Mouse (Mus musculus): ENCODE data around the gene Slc28a1. TPM values are rescaled to one million over a fixed set of nuclear protein-coding genes. Genes with fewer than 3 reads are reported as not detected.
A peak's percentile ranks its signal among the peaks of the same experiment; 100 is the strongest.

Slc28a1 gene
- total and polyA plus RNA-seq, 2 experiments from 2014 or later = 0.12 to 0.48 TPM

DNA sequence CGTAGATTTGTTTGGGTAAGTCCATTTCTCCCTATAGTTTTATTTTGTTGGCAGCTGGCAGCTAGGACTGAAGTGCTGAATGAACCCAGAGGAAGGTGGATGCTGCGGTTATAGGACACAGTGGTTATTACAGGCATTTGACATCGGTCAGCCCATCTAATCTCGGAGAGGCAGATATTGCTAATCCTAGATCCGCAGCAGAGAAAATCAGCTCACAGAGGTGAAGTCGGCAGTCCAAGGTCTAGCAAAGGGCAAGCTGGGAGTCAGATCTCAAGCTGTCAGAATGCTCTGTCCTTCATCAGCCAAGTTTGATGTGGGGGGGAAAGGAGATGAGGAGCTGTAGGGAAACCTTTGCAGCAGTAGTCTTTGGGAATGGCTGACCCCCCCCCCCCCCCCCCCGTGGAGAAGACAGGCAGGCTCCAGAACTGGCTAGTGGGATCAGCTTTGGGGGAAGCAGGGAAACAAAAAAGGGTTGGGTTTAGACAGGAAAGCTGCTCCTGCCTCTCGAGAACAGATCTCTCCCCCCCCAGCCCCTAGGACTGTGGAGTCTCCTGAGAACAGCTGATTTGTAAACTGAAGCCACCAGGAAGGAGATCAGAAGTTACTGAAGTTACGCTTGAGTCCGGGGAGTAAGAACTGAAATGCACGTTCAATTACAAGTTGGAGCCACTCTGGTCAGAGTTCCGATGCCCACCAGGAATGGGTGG is 95.5 kb downstream of the Slc28a1 start:
- no peaks in the 10 kb centered on the region for H3K9me3 ChIP-seq (ENCODE audit: low read length)
- TF ChIP-seq CTCF (IDR thresholded peaks at IDR 0.05; ENCODE audit: low read depth) = no peak
- no peaks in the 10 kb centered on the region for H3K4me1 ChIP-seq (ENCODE audit: insufficient read depth)
- 46% methylated on average over 12 of the region's 12 CpGs for WGBS
- ATAC-seq (no peak), DNase-seq (no peak)
- no peak overlapping the region for H3K4me2 ChIP-seq (ENCODE audit: low read depth)
- no peaks in the 10 kb centered on the region for H3K36me3 ChIP-seq (ENCODE audit: insufficient read depth)
- H3K27me3 ChIP-seq (ENCODE audit: insufficient read depth, low read length) = peaks cover 34% of the 10 kb centered on the region
- H3K9ac ChIP-seq = no peak overlapping the region
- no peak overlapping the region for H3K4me3 ChIP-seq (ENCODE audit: low read depth, low read length)
- no peak overlapping the region for H3K27ac ChIP-seq (ENCODE audit: low read depth, low read length)

DNA sequence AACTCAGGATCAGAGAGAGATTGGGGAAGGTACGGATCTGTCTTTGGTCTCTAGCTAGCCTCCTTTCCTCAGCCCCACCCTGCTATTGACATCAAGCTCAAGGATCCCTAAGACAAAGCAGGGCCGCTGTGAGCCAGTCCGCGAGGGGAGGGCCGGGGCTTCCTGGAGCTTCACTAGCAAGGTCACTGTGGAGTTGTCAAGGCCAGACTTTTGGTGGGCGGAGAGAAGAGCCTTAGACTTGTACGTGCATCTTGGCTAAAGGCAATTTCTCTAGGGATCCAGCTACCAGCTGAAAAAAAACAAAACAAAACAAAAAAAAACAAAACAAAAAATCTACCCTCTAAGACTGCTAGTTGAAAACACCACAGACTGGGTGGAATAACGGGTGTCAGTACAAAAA is 97.2 kb downstream of the Slc28a1 start:
- DNase-seq (no peak), ATAC-seq (no peak)
- Histone ChIP-seq H3K4me2 (ENCODE audit: low read depth) (no peak overlapping the region), H3K36me3 (ENCODE audit: insufficient read depth) (no peaks in the 10 kb centered on the region), H3K9me3 (ENCODE audit: low read length) (no peaks in the 10 kb centered on the region), H3K27ac (ENCODE audit: low read depth, low read length) (no peak overlapping the region), H3K9ac (no peak overlapping the region), H3K27me3 (ENCODE audit: insufficient read depth, low read length) (peaks cover 44% of the 10 kb centered on the region), H3K4me1 (ENCODE audit: insufficient read depth) (no peaks in the 10 kb centered on the region), H3K4me3 (ENCODE audit: low read depth, low read length) (no peak overlapping the region)
- 5% methylated on average over 8 of the region's 8 CpGs for WGBS
- no peak for TF ChIP-seq CTCF (IDR thresholded peaks at IDR 0.05; ENCODE audit: low read depth)

DNA sequence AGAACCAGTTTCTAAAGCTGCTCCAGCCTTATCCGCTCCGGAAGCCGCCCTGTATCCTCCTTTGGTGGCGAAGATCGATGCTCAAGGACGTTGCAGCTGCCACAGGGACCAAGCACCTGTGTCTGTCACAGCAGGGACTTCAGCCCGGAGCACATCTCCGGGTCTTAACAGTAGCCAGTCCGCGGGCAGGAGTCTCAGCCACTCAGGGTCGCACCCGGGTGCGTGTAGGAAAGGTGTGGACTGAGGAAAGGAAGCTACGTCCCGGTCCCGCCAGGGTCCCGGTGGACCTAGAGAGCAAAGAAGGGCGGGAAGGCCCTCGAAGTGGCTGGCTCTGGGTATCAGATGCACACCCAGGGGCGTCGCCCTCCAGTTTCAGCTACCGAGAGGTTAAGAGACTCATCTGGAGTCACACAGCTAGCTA is 97.7 kb downstream of the Slc28a1 start:
- DNase-seq (peak; percentile 28), ATAC-seq (peak; percentile 28; the same call in 1 of the 2 replicates)
- Histone ChIP-seq H3K27me3 (ENCODE audit: insufficient read depth, low read length) (peaks cover 45% of the 10 kb centered on the region), H3K4me1 (ENCODE audit: insufficient read depth) (no peaks in the 10 kb centered on the region), H3K36me3 (ENCODE audit: insufficient read depth) (no peaks in the 10 kb centered on the region), H3K4me3 (ENCODE audit: low read depth, low read length) (peak overlapping the region; percentile 25), H3K4me2 (ENCODE audit: low read depth) (peak overlapping the region; percentile 45), H3K9ac (no peak overlapping the region), H3K27ac (ENCODE audit: low read depth, low read length) (no peak overlapping the region), H3K9me3 (ENCODE audit: low read length) (no peaks in the 10 kb centered on the region)
- WGBS = 3% methylated on average over 22 of the region's 22 CpGs
- no peak for TF ChIP-seq CTCF (IDR thresholded peaks at IDR 0.05; ENCODE audit: low read depth)

DNA sequence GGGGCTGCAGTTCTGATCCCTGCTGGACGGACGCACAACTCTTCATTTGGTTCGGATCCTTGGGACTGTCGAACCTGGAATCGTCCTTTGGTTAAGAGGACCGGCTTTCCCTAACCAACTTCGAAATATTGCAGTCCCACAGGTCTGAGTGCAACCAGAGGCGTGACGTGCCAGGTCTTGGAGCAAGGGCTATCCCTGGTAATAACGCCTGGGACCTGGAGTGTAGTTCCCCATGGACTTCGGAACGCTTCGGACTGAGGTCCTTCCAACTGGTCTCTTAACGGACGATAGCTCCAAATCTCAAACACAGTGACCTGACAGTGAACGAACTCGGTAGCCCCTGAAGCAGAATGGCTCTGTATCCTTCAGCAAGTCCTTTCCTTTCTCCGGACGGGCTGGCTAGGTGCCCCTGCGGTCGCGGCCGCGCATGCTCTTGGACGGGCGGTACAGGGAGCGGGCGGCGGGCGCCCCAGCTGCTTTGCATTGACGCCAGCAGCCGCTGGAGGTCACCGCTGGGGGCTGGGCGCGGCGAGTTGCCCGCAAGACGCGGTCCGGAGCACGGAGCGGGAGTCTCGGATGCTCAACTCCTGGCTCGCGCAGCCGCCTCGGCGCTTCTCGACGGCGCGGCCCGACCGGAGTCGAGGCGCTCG is 98.2 kb downstream of the Slc28a1 start:
- Histone ChIP-seq H3K4me3 (ENCODE audit: low read depth, low read length) (peak overlapping the region; percentile 46), H3K36me3 (ENCODE audit: insufficient read depth) (no peaks in the 10 kb centered on the region), H3K4me1 (ENCODE audit: insufficient read depth) (no peaks in the 10 kb centered on the region), H3K4me2 (ENCODE audit: low read depth) (peak overlapping the region; percentile 45), H3K9me3 (ENCODE audit: low read length) (no peaks in the 10 kb centered on the region), H3K27me3 (ENCODE audit: insufficient read depth, low read length) (peaks cover 45% of the 10 kb centered on the region), H3K27ac (ENCODE audit: low read depth, low read length) (no peak overlapping the region), H3K9ac (peak overlapping the region; percentile 31; the same call in 1 of the 2 replicates)
- TF ChIP-seq CTCF (IDR thresholded peaks at IDR 0.05; ENCODE audit: low read depth) = peak; percentile 27
- under 1% methylated on average over 57 of the region's 57 CpGs for WGBS
- peak; percentile 75 for ATAC-seq
- peak; percentile 79 for DNase-seq

DNA sequence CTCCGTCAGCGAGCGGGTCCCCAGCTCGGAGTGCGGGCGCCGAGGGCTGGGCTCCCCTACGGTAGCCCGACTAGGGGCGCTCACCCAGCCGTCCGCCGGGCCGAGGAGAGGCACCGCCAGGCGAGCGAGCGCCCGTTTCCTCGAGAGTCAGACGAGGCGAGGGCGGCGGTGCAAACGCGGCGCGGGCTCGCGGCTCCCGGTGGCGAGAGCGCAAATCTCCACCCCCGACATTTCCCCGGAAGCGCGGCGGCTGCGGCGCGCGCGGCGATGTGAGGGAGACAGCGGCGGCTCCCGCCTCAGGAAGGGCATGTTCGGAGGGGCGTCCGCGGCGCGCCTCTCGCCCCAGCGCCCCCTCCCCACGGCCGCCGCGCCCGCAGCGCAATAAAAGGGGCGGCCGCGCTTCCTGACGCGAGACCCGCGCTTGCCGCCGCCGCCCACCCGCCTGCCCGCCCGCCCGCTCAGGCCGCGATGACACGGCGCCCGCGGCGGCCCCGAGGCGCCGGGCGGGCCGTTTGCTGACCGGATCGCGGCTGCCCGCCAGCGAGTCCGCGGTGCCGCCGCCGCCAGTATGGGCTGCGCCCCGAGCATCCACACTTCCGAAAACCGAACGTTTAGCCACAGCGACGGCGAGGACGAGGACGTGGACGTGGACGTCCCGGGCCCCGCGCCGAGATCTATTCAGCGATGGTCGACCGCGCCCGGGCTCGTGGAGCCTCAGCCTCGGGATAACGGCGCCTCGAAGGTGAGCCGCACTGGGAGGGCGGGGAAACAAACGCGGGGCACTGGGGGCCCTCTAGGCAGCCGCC is 99.0 kb downstream of the Slc28a1 start, which contains the start of gene Pde8a:
Gene Pde8a (plus strand): TSS at position 250 of the 806 bp plus-strand sequence.
- WGBS = 1% methylated on average over 99 of the region's 128 CpGs
- Histone ChIP-seq H3K36me3 (ENCODE audit: insufficient read depth) (no peaks in the 10 kb centered on the region), H3K4me2 (ENCODE audit: low read depth) (peak within 1 kb of the TSS; percentile 45), H3K27ac (ENCODE audit: low read depth, low read length) (no peak within 1 kb of the TSS), H3K4me1 (ENCODE audit: insufficient read depth) (no peaks in the 10 kb centered on the region), H3K27me3 (ENCODE audit: insufficient read depth, low read length) (peaks cover 45% of the 10 kb centered on the region), H3K4me3 (ENCODE audit: low read depth, low read length) (peak within 1 kb of the TSS; percentile 46), H3K9me3 (ENCODE audit: low read length) (no peaks in the 10 kb centered on the region), H3K9ac (peak within 1 kb of the TSS; percentile 31)
- peak; percentile 55 for ATAC-seq
- TF ChIP-seq CTCF (IDR thresholded peaks at IDR 0.05; ENCODE audit: low read depth) = no peak
- DNase-seq = peak; percentile 42

DNA sequence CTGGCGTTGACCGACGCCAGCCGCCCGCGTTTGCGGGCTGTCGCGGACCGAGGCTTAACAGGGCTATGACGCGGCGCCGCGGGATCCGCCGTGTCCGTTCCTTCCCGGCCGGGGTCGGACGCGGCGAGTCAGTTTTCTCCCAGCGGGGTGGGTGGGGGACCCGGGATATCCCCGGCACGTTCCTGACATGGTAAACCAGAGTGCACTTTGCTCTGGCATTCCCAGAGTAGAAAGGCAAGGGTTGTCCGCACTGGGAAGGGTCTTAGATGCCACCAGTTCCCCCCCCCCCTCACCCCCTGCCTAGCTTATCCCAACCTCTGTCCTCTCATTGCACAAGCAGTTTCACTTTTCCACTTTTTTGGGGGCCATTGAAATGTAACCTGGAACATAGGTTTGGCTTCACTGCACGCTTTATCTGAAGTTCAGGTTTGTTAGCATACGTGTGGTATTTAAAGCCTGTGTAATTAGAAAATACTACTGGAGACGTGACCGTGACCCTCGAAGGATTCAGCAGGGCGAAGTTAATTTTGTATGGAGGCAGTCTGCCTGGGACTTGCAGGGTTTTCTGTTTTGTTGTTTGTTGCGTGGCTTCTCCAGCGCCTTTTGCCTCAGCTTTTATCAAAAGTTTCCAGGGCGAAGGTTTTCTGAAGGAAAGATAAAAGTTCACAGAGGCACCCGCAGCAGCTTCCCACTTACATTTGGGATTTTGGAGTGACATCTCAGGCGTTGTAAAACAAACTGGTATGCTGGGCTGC is 99.7 kb downstream of the Slc28a1 start:
- Histone ChIP-seq H3K27ac (ENCODE audit: low read depth, low read length) (no peak overlapping the region), H3K4me3 (ENCODE audit: low read depth, low read length) (peak overlapping the region; percentile 46), H3K36me3 (ENCODE audit: insufficient read depth) (no peaks in the 10 kb centered on the region), H3K9me3 (ENCODE audit: low read length) (no peaks in the 10 kb centered on the region), H3K27me3 (ENCODE audit: insufficient read depth, low read length) (peaks cover 45% of the 10 kb centered on the region), H3K9ac (peak overlapping the region; percentile 31; the same call in 1 of the 2 replicates), H3K4me1 (ENCODE audit: insufficient read depth) (no peaks in the 10 kb centered on the region), H3K4me2 (ENCODE audit: low read depth) (peak overlapping the region; percentile 45)
- no peak for TF ChIP-seq CTCF (IDR thresholded peaks at IDR 0.05; ENCODE audit: low read depth)
- DNase-seq (no peak), ATAC-seq (no peak)
- 3% methylated on average over 34 of the region's 40 CpGs for WGBS

Data from forebrain, postnatal 0 days (tissue).